Mouse (Mus musculus) 416B (cell line): ENCODE results near the gene Slc35c1.

Experiments used
- DNase-seq: peaks from one replicate; pipeline ENCODE4 v3.0.0; 2011; ENCODE audit warnings: low read depth

The Slc35c1 gene

GRCm38 (mm10) chr2:92475711-92476110 lies 15.4 kb upstream of the Slc35c1 start:
- no peak for DNase-seq

GRCm38 (mm10) chr2:92474920-92475319 lies 14.6 kb upstream of the Slc35c1 start:
- DNase-seq: peak; percentile 53

GRCm38 (mm10) chr2:92471886-92472670 lies 11.7 kb upstream of the Slc35c1 start:
- DNase-seq: no peak

- peak; percentile 45 for DNase-seq
Measured at GRCm38 (mm10) chr2:92464690-92465089, 4.4 kb upstream of the Slc35c1 start.

DNA sequence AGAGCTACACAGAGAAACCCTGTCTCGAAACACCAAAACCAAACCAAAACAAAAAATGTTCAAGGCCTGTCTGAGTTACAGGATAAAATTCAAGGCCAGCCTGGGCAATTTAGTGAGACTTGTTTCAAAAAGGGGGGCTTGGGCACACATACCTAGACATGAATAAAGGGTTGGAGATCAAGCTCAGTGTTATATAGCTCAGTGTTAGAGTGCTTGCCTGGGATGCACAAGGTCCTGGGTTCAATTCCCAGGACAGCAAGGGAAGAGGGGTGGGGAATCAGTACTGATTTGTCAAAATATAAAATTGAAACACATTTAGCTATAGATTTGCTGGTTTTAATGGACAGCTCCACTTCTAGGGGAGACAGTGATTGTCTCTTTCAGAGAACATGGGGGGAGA lies 877 bp upstream of the Slc35c1 start:
- no peak for DNase-seq

DNA sequence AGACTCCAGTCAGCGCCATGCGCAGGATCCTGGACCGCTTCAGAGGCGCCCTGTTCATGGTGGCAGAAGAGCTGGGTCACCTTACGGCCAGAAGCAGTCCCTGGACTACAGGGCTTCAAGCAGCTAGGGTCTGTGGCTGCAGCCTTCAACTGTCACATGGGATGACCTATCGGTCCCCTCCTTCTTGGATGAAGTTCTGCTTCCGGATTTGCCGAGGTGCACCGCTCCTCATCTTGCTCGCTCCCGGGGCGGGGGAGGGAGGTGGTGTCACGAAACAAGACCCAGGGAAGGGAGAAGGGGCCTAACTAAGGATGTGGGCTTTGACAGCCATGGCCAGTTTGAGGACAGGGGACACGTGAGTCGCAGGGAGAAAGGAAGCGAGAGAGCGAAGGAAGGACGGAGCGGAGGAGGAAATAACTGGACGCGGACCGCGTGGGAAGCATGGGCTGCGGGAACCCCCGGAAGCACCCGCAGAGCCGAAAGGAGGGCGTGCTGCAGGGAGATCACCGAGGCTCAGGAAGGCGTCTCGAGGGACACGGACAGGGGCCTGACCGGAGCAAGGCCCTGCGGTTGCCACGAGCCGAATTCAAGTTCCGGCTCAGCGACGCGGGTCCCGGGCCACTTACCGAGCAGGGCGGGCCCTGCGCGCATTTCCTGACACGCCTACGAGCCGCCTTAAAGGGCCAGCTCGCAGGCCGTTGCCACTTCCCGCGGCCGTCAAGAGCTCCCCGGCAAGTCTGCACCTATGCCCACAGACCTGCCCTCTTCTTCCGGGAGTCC lies 1.0 kb downstream of the Slc35c1 start:
- peak; percentile 87 for DNase-seq

- DNase-seq: no peak
Measured at GRCm38 (mm10) chr2:92458481-92458880, 1.9 kb downstream of the Slc35c1 start.

- no peak for DNase-seq
Measured at GRCm38 (mm10) chr2:92456970-92457530, 3.3 kb downstream of the Slc35c1 start.

GRCm38 (mm10) chr2:92455704-92456103 lies 4.6 kb downstream of the Slc35c1 start:
- DNase-seq: peak; percentile 66

DNA sequence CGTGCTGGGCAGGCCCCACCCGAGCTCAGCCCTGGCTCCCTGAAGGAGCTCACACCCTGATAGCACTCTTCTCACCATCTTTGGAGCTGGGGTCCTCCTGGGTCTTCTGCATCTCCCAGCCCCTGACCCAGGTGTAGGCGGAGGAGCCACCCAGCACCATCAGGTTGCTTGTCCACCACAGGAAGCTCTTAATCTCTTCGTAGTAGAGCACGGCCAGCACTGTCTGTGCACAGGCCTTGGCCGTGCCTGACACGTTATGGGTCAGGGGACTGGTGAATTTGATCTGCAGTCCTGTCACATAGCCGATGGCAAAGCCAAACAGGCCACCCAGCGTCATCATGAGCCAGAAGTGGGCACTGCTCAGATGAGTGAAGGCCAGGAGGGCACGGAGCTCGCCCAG lies 6.2 kb downstream of the Slc35c1 start:
- no peak for DNase-seq

GRCm38 (mm10) chr2:92451126-92451525 lies 9.2 kb downstream of the Slc35c1 start:
- DNase-seq: no peak

- DNase-seq: no peak
Measured at GRCm38 (mm10) chr2:92447121-92447740, 13.1 kb downstream of the Slc35c1 start.

- no peak for DNase-seq
Measured at GRCm38 (mm10) chr2:92446656-92447055, 13.7 kb downstream of the Slc35c1 start.

DNA sequence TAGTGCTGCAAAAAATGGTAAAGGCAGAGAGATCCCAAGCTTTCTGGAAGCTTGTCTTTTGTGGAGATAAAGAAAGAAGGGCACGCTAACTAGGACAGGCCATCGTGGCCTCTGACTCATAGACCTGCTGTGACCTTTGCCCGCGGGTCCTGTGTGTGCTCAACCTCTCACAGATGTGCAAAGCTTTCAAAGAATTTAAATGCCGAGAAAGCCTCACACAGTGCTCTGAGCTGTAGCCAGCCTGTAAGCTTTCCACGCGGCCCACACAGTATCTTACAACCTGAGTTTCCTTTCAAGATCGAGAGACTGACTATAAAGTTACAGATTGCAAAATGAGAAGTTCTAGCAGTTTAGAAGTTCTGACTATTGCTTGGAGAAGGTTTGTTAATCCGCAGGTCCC lies 14.4 kb downstream of the Slc35c1 start:
- no peak for DNase-seq

GRCm38 (mm10) chr2:92444376-92444775 lies 16.0 kb downstream of the Slc35c1 start:
- DNase-seq: no peak

GRCm38 (mm10) chr2:92443313-92443712 lies 17.0 kb downstream of the Slc35c1 start:
- no peak for DNase-seq

- DNase-seq: peak; percentile 52
Measured at GRCm38 (mm10) chr2:92442419-92443001, 17.8 kb downstream of the Slc35c1 start.

GRCm38 (mm10) chr2:92440432-92440831 lies 19.9 kb downstream of the Slc35c1 start:
- DNase-seq: no peak

DNA sequence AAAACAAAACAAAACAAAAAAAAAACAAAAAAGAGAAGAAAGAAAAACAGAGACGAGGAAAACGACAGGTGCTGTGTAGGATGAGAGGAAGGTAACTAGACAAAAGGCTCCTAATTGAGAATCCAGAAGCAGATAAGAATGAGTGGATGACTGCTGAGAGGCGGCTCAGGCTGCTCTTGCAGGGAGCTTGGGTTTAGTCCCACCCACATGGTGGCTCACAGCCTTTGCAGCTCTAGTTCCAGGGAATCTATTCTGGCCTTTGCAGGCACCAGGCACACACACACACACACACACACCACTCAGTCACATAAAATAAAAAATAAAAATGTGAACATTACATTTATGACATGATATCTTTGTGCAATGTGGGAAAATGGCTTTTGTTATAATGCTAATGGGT lies 21.8 kb downstream of the Slc35c1 start:
- DNase-seq: no peak

- DNase-seq: peak; percentile 92
Measured at GRCm38 (mm10) chr2:92437875-92438274, 22.5 kb downstream of the Slc35c1 start.

GRCm38 (mm10) chr2:92437366-92437765 lies 23.0 kb downstream of the Slc35c1 start:
- peak; percentile 80 for DNase-seq

DNA sequence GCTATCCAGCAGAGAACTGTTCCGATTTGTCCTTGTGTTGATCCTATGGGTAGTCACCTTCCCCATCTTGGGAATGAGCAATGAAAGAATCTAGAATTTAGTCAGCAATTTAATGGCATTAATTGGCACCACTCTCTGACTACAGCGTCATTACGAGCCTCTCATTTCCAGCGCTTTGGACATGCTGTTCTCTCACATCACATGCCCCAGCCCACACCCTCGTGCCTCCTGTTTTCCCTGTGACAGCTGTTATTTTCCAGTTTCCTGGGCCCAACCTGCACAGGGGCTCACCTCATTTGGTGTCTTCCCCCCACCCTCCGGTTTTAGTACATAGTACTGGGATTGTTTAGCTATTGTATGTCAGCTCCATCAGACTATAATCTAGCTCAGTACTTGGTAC lies 25.3 kb downstream of the Slc35c1 start:
- no peak for DNase-seq
